Comparison of ENCODE assay signal across 11 mouse cellular contexts in the genomic region with DNA sequence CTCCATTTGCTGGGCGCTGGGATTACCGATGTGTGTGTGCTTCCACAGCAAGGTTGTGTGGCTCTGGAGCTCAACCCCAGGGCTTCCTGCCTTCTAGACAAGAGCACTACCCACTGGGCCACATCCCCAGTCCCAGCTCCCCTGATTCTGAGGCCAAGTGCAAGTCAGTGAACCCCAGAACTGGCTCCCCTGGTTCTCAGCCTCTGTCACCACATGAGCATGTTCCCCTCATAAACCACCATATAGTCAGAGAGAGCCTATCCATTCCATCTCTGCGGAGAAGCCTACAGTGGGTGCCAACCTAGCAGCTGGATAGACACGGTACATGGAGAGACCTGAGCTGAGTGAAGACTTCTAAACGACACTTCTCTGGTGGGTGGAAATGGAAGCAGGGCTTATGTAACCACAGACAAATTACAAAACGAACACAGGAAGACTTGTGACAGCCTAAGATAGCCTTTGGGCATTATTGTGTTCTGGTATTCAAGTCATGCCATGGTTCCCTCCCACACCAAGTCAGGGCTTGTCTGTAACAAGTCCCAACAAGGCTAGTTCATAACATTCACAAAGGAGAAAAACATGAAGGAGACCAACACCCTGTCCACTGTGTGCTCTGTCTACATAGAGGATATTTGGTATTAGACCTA. TPM values are rescaled to one million over a fixed set of nuclear protein-coding genes. Genes with fewer than 3 reads are reported as not detected.
DNase-seq lines count a peak whose midpoint lies in the region; ATAC-seq and TF ChIP-seq lines count a peak whose summit lies in the region.
"Had no signal": no experiment of that assay in that cellular context is flagged by ENCODE, and none has a peak within 500 bp of the region (broad histone marks: within the 10 kb centered on the region; RNA-seq: fewer than 3 reads in every experiment).

No protein-coding gene starts in this region.

- H3K79me2 ChIP-seq in heart, adult 2 months (replicated peaks; ENCODE audit: control insufficient read depth, insufficient read depth, low read length) = no peaks in the 10 kb centered on the region

- no peak overlapping the region for H3K27ac ChIP-seq in heart, embryonic 13.5 days (replicated peaks)
- H3K27ac ChIP-seq in heart, adult 2 months = no peak overlapping the region
- H3K27ac ChIP-seq in spleen, adult 2 months (ENCODE audit: insufficient read depth, low read length) = peak overlapping the region; percentile 91
- H3K27ac ChIP-seq in intestine, embryonic 15.5 days = peak overlapping the region; percentile 91; the same call in 1 of the 2 replicates
- H3K27ac ChIP-seq in small intestine, adult 2 months (ENCODE audit: insufficient read depth, low read depth, low read length) = peak overlapping the region; percentile 93

- ATAC-seq in heart, embryonic 13.5 days (ENCODE audit: extremely low read depth, insufficient number of reproducible peaks, low FRiP score, low TSS enrichment) = no peak
- no peak for ATAC-seq in intestine, embryonic 15.5 days
- ATAC-seq in erythroid progenitor cell, adult 5-6 weeks (replicated peaks; ENCODE audit: low FRiP score, poor library complexity, severe bottlenecking) = no peak

- no peak for TF ChIP-seq POLR2A in heart, adult 2 months (IDR thresholded peaks at IDR 0.05; ENCODE audit: insufficient read depth, low read depth, low read length)
- no peak for TF ChIP-seq POLR2A in spleen, adult 2 months (IDR thresholded peaks at IDR 0.05; ENCODE audit: low read depth, low read length)
- no peak for TF ChIP-seq POLR2A in small intestine, adult 2 months (IDR thresholded peaks at IDR 0.05; ENCODE audit: low read depth, low read length)

- peaks cover 42% of the 10 kb centered on the region for H3K4me1 ChIP-seq in heart, embryonic 13.5 days
- H3K4me1 ChIP-seq in heart, adult 2 months (ENCODE audit: control insufficient read depth, insufficient read depth, low read length) = peaks cover 3% of the 10 kb centered on the region; the same call in 1 of the 2 replicates
- peaks cover 10% of the 10 kb centered on the region; the same call in 1 of the 2 replicates for H3K4me1 ChIP-seq in spleen, adult 2 months (ENCODE audit: control insufficient read depth, insufficient read depth, insufficient read length)
- H3K4me1 ChIP-seq in intestine, embryonic 15.5 days (replicated peaks) = peaks cover 20% of the 10 kb centered on the region
- peaks cover 10% of the 10 kb centered on the region; the same call in 1 of the 2 replicates for H3K4me1 ChIP-seq in small intestine, adult 2 months (ENCODE audit: control insufficient read depth, insufficient read depth, insufficient read length, low read length)

- H3K4me2 ChIP-seq in heart, embryonic 13.5 days = peak overlapping the region; percentile 94; the same call in 1 of the 2 replicates
- H3K4me2 ChIP-seq in intestine, embryonic 15.5 days (replicated peaks) = no peak overlapping the region; the same call in 1 of the 2 replicates

- no peaks in the 10 kb centered on the region for H3K36me3 ChIP-seq in heart, embryonic 13.5 days
- H3K36me3 ChIP-seq in heart, adult 2 months (ENCODE audit: control insufficient read depth, insufficient read depth, low read length) = peaks cover under 1% of the 10 kb centered on the region
- H3K36me3 ChIP-seq in spleen, adult 2 months (ENCODE audit: control insufficient read depth, insufficient read depth, low read length) = no peaks in the 10 kb centered on the region
- H3K36me3 ChIP-seq in intestine, embryonic 15.5 days = no peaks in the 10 kb centered on the region
- H3K36me3 ChIP-seq in small intestine, adult 2 months (ENCODE audit: control insufficient read depth, insufficient read depth, low read length) = no peaks in the 10 kb centered on the region

- H3K9me3 ChIP-seq in heart, embryonic 13.5 days = no peaks in the 10 kb centered on the region
- no peaks in the 10 kb centered on the region for H3K9me3 ChIP-seq in intestine, embryonic 15.5 days

- WGBS in heart, embryonic 13.5 days = 74% methylated on average over 6 of the region's 6 CpGs
- 71% methylated on average over 6 of the region's 6 CpGs for WGBS in heart, adult 2 months
- WGBS in spleen, adult 2 months = 59% methylated on average over 6 of the region's 6 CpGs
- WGBS in intestine, embryonic 15.5 days = 79% methylated on average over 6 of the region's 6 CpGs
- WGBS in small intestine, adult 2 months = 84% methylated on average over 6 of the region's 6 CpGs

- TF ChIP-seq EP300 in heart, adult 2 months (IDR thresholded peaks at IDR 0.05; ENCODE audit: insufficient read depth, low read depth, low read length) = no peak

- no peaks in the 10 kb centered on the region for H3K27me3 ChIP-seq in heart, embryonic 13.5 days (replicated peaks)
- H3K27me3 ChIP-seq in heart, adult 2 months (ENCODE audit: control insufficient read depth, insufficient read depth, low read length) = no peaks in the 10 kb centered on the region
- H3K27me3 ChIP-seq in spleen, adult 2 months (ENCODE audit: control insufficient read depth, insufficient read depth, low read length) = no peaks in the 10 kb centered on the region
- no peaks in the 10 kb centered on the region for H3K27me3 ChIP-seq in intestine, embryonic 15.5 days (replicated peaks)
- H3K27me3 ChIP-seq in small intestine, adult 2 months (ENCODE audit: control insufficient read depth, insufficient read depth, low read length) = no peaks in the 10 kb centered on the region

- intact Hi-C loops in heart, adult 2 months (cut with DNase I) = no loop called here

- no peak for DNase-seq in heart, adult 2 months
- DNase-seq in spleen, adult 2 months (ENCODE audit: low read depth in 1 of 2, low spot score in 2 of 2) = no peak
- DNase-seq in spleen, postnatal 14 days (ENCODE audit: low spot score in 2 of 2) = no peak
- no peak for DNase-seq in cerebellum, adult 8-10 months
- DNase-seq: cerebellum, postnatal 10 days; kidney, adult 11 months; right cerebral cortex, postnatal 14 days had no signal

- no peak for TF ChIP-seq CTCF in heart, adult 2 months (IDR thresholded peaks at IDR 0.05)
- TF ChIP-seq CTCF in spleen, adult 2 months (IDR thresholded peaks at IDR 0.05; ENCODE audit: extremely low read depth, insufficient read depth, insufficient read length, insufficient replicate concordance) = no peak
- no peak for TF ChIP-seq CTCF in small intestine, adult 2 months (IDR thresholded peaks at IDR 0.05; ENCODE audit: extremely low read depth, insufficient read length, insufficient replicate concordance, low read depth, low read length)

- no peak overlapping the region for H3K4me3 ChIP-seq in heart, embryonic 13.5 days
- H3K4me3 ChIP-seq in heart, adult 2 months = no peak overlapping the region
- no peak overlapping the region for H3K4me3 ChIP-seq in spleen, adult 2 months (ENCODE audit: extremely low read depth, insufficient read depth, insufficient read length)
- H3K4me3 ChIP-seq in intestine, embryonic 15.5 days (replicated peaks) = no peak overlapping the region
- no peak overlapping the region for H3K4me3 ChIP-seq in small intestine, adult 2 months (ENCODE audit: low read depth, low read length)

- no peak overlapping the region for H3K9ac ChIP-seq in heart, embryonic 13.5 days
- no peak overlapping the region for H3K9ac ChIP-seq in heart, adult 2 months (ENCODE audit: low read depth, low read length)
- H3K9ac ChIP-seq in intestine, embryonic 15.5 days = no peak overlapping the region

RNA-seq across cellular contexts. Expression of gene Sec22c, which starts 0.9 kb away (rescaled TPM):
- polyA plus RNA-seq in heart, embryonic 13.5 days (2015; fragmentation: Nextera tagmentation; extraction: Ambion mirVana) = 5.4 and 6.3 TPM in 2 replicates
- 1 to 10 TPM; 3.9 to 5.0 TPM for total RNA-seq in heart, adult 2 months (2021)
- 6.7 and 9.5 TPM in 2 replicates for polyA plus RNA-seq in heart, adult 2 months (2012; rRNA removed)
- 10.0 and 12.0 TPM in 2 replicates for polyA plus RNA-seq in spleen, adult 2 months (2012; rRNA removed)
- polyA plus RNA-seq in intestine, embryonic 15.5 days (2015; fragmentation: Nextera tagmentation; extraction: Ambion mirVana) = 14.5 and 14.7 TPM in 2 replicates
- polyA plus RNA-seq in small intestine, adult 2 months (2012; rRNA removed) = 18.2 and 27.0 TPM in 2 replicates
- 4.3 and 5.9 TPM in 2 replicates for total RNA-seq in erythroid progenitor cell, adult 5-6 weeks (2015; ENCODE audit: low replicate concordance)
- total RNA-seq in erythroid progenitor cell, adult 5-6 weeks (2017; ENCODE audit: low replicate concordance) = 2.6 and 4.8 TPM in 2 replicates

RNA-seq across cellular contexts. Expression of gene Ss18l2, which starts 4.0 kb away (rescaled TPM):
- 163 and 176 TPM in 2 replicates for polyA plus RNA-seq in heart, embryonic 13.5 days (2015; fragmentation: Nextera tagmentation; extraction: Ambion mirVana)
- 100 to 1,000 TPM; 125 to 138 TPM for total RNA-seq in heart, adult 2 months (2021)
- polyA plus RNA-seq in heart, adult 2 months (2012; rRNA removed) = 103 and 154 TPM in 2 replicates
- polyA plus RNA-seq in spleen, adult 2 months (2012; rRNA removed) = 5.8 and 10.4 TPM in 2 replicates
- 141 and 147 TPM in 2 replicates for polyA plus RNA-seq in intestine, embryonic 15.5 days (2015; fragmentation: Nextera tagmentation; extraction: Ambion mirVana)
- polyA plus RNA-seq in small intestine, adult 2 months (2012; rRNA removed) = 10.9 and 11.6 TPM in 2 replicates
- total RNA-seq in erythroid progenitor cell, adult 5-6 weeks (2015; ENCODE audit: low replicate concordance) = 8.8 and 47.2 TPM in 2 replicates
- 17.2 and 52.3 TPM in 2 replicates for total RNA-seq in erythroid progenitor cell, adult 5-6 weeks (2017; ENCODE audit: low replicate concordance)

RNA-seq across cellular contexts. Expression of gene Nktr, which starts 12.8 kb away (rescaled TPM):
- polyA plus RNA-seq in heart, embryonic 13.5 days (2015; fragmentation: Nextera tagmentation; extraction: Ambion mirVana) = 40.1 and 42.3 TPM in 2 replicates
- total RNA-seq in heart, adult 2 months (2021) = 10 to 100 TPM; 28.7 to 33.1 TPM
- 23.1 and 39.2 TPM in 2 replicates for polyA plus RNA-seq in heart, adult 2 months (2012; rRNA removed)
- 36.6 and 38.7 TPM in 2 replicates for polyA plus RNA-seq in spleen, adult 2 months (2012; rRNA removed)
- 57.9 and 62.6 TPM in 2 replicates for polyA plus RNA-seq in intestine, embryonic 15.5 days (2015; fragmentation: Nextera tagmentation; extraction: Ambion mirVana)
- polyA plus RNA-seq in small intestine, adult 2 months (2012; rRNA removed) = 16.7 and 30.2 TPM in 2 replicates
- 225 and 240 TPM in 2 replicates for total RNA-seq in erythroid progenitor cell, adult 5-6 weeks (2015; ENCODE audit: low replicate concordance)
- total RNA-seq in erythroid progenitor cell, adult 5-6 weeks (2017; ENCODE audit: low replicate concordance) = 322 and 375 TPM in 2 replicates

RNA-seq across cellular contexts. Expression of gene Zfp651, which starts 53.0 kb away (rescaled TPM):
- 11.1 and 12.5 TPM in 2 replicates for polyA plus RNA-seq in heart, embryonic 13.5 days (2015; fragmentation: Nextera tagmentation; extraction: Ambion mirVana)
- 100 to 1,000 TPM; 117 to 130 TPM for total RNA-seq in heart, adult 2 months (2021)
- polyA plus RNA-seq in heart, adult 2 months (2012; rRNA removed) = 67.7 and 84.2 TPM in 2 replicates
- 3.7 and 4.7 TPM in 2 replicates for polyA plus RNA-seq in spleen, adult 2 months (2012; rRNA removed)
- 13.0 and 14.0 TPM in 2 replicates for polyA plus RNA-seq in intestine, embryonic 15.5 days (2015; fragmentation: Nextera tagmentation; extraction: Ambion mirVana)
- polyA plus RNA-seq in small intestine, adult 2 months (2012; rRNA removed) = 5.9 and 8.9 TPM in 2 replicates
- total RNA-seq in erythroid progenitor cell, adult 5-6 weeks (2015; ENCODE audit: low replicate concordance) = 1.1 TPM in 1 of 2 replicates, not detected in the other
- total RNA-seq in erythroid progenitor cell, adult 5-6 weeks (2017; ENCODE audit: low replicate concordance) = 0.77 TPM in 1 of 2 replicates, not detected in the other

Comparison
In these comparisons a context has a peak if more than half of its experiments do, and no peak if none do; other contexts are left out.
1. H3K27ac ChIP-seq: peak in spleen, adult 2 months (single experiment), intestine, embryonic 15.5 days (single experiment) and small intestine, adult 2 months (single experiment); none in heart, embryonic 13.5 days (single experiment) and heart, adult 2 months (single experiment).